Comparison of ENCODE assay signal across 25 mouse cellular contexts in the genomic region with DNA sequence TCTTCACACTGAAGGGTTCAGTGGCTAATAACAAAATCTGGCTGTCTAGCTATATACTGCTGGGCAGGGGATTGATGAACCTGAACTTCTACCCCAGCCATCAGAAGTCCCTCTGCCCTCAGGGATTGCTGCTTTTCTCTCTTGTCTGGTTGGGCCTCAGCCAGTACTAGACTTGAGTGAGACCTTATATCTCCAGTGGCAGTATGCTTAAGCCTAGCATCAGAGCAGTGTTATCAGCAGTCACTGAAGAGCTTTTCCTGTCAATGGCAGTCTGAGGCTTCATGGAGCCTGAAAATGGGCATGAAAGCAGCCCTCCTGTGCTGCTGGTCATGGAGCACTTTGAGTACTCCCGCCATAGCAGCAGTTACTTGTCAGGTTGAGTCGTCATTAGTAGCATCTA. TPM values are rescaled to one million over a fixed set of nuclear protein-coding genes. Genes with fewer than 3 reads are reported as not detected.
DNase-seq lines count a peak whose midpoint lies in the region; ATAC-seq lines count a peak whose summit lies in the region.
"Had no signal": no experiment of that assay in that cellular context is flagged by ENCODE, and none has a peak within 500 bp of the region (broad histone marks: within the 10 kb centered on the region; RNA-seq: fewer than 3 reads in every experiment).

No protein-coding gene starts in this region.

- 41% methylated on average over 2 of the region's 2 CpGs for WGBS in heart, embryonic 13.5 days
- WGBS in liver, embryonic 12.5 days (ENCODE audit: insufficient replicate concordance): 27% methylated on average over 2 of the region's 2 CpGs
- 86% methylated on average over 2 of the region's 2 CpGs for WGBS in midbrain, embryonic 15.5 days

- H3K4me2 ChIP-seq in heart, embryonic 13.5 days: no peak overlapping the region
- H3K4me2 ChIP-seq in liver, embryonic 12.5 days: no peak overlapping the region
- H3K4me2 ChIP-seq in midbrain, embryonic 15.5 days: no peak overlapping the region
- H3K4me2 ChIP-seq: embryonic facial prominence, embryonic 12.5 days; forebrain, embryonic 13.5 days; heart, embryonic 11.5 days had no signal

- peak overlapping the region; percentile 21 for H3K27ac ChIP-seq in heart, embryonic 13.5 days (replicated peaks)
- no peak overlapping the region for H3K27ac ChIP-seq in liver, embryonic 12.5 days
- H3K27ac ChIP-seq in midbrain, embryonic 15.5 days: no peak overlapping the region
- H3K27ac ChIP-seq: embryonic facial prominence, embryonic 12.5 days; forebrain, embryonic 13.5 days; gastrocnemius, adult 2 months; hindbrain, embryonic 10.5 days; layer of hippocampus, adult 2 months had no signal

- H3K4me3 ChIP-seq in heart, embryonic 13.5 days: no peak overlapping the region
- H3K4me3 ChIP-seq in liver, embryonic 12.5 days: no peak overlapping the region
- no peak overlapping the region for H3K4me3 ChIP-seq in midbrain, embryonic 15.5 days
- H3K4me3 ChIP-seq: embryonic facial prominence, embryonic 12.5 days; erythroblast, embryonic 14.5 days; forebrain, embryonic 13.5 days; gastrocnemius, adult 2 months; hindbrain, embryonic 10.5 days; layer of hippocampus, adult 2 months had no signal

- no peak overlapping the region for H3K9ac ChIP-seq in heart, embryonic 13.5 days
- no peak overlapping the region for H3K9ac ChIP-seq in liver, embryonic 12.5 days
- no peak overlapping the region for H3K9ac ChIP-seq in midbrain, embryonic 15.5 days
- H3K9ac ChIP-seq: embryonic facial prominence, embryonic 12.5 days; forebrain, embryonic 13.5 days had no signal

- H3K9me3 ChIP-seq in heart, embryonic 13.5 days: no peaks in the 10 kb centered on the region
- H3K9me3 ChIP-seq in liver, embryonic 12.5 days (replicated peaks): no peaks in the 10 kb centered on the region
- H3K9me3 ChIP-seq in midbrain, embryonic 15.5 days: no peaks in the 10 kb centered on the region
- H3K9me3 ChIP-seq: embryonic facial prominence, embryonic 12.5 days; forebrain, embryonic 13.5 days had no signal

- no peaks in the 10 kb centered on the region for H3K27me3 ChIP-seq in heart, embryonic 13.5 days (replicated peaks)
- H3K27me3 ChIP-seq in liver, embryonic 12.5 days (replicated peaks): no peaks in the 10 kb centered on the region
- no peaks in the 10 kb centered on the region for H3K27me3 ChIP-seq in midbrain, embryonic 15.5 days (replicated peaks)
- H3K27me3 ChIP-seq: embryonic facial prominence, embryonic 12.5 days; forebrain, embryonic 13.5 days had no signal

- intact Hi-C loops in heart, postnatal 14 days (cut with DNase I): no loop called here

- H3K4me1 ChIP-seq in heart, embryonic 13.5 days: peaks cover 52% of the 10 kb centered on the region
- H3K4me1 ChIP-seq in liver, embryonic 12.5 days: peaks cover 40% of the 10 kb centered on the region
- H3K4me1 ChIP-seq in midbrain, embryonic 15.5 days: peaks cover 6% of the 10 kb centered on the region; the same call in 1 of the 2 replicates

- 0 out of 2 replicates have a peak, but pooled peaks cover 6% of the 10 kb centered on the region for H3K36me3 ChIP-seq in heart, embryonic 13.5 days
- 0 out of 2 replicates have a peak, but pooled peaks cover 3% of the 10 kb centered on the region for H3K36me3 ChIP-seq in liver, embryonic 12.5 days
- no peaks in the 10 kb centered on the region for H3K36me3 ChIP-seq in midbrain, embryonic 15.5 days (replicated peaks)
- H3K36me3 ChIP-seq: embryonic facial prominence, embryonic 12.5 days had no signal

- DNase-seq in heart, postnatal 14 days: no peak
- no peak for DNase-seq in liver
- DNase-seq in lung, postnatal 25 days (ENCODE audit: low spot score): no peak
- DNase-seq: adrenal gland, adult 2 months; cerebellum, adult 11 months; cerebellum, postnatal 10 days; gastrocnemius, adult 2 months; kidney, adult 18-20 months; kidney, postnatal 25 days; lung, adult 18-20 months; lung, postnatal 10 days; right cerebral cortex, postnatal 4 days; thymus, adult 18-20 months; thymus, postnatal 36 days had no signal

- ATAC-seq in heart, embryonic 13.5 days (ENCODE audit: extremely low read depth, insufficient number of reproducible peaks, low FRiP score, low TSS enrichment): no peak
- peak; percentile 76 for ATAC-seq in liver, embryonic 12.5 days
- peak; percentile 35; the same call in 1 of the 2 replicates for ATAC-seq in erythroblast, adult 5-6 weeks (replicated peaks; ENCODE audit: low FRiP score, poor library complexity, severe bottlenecking)
- ATAC-seq in megakaryocyte progenitor cell, adult 5-6 weeks (replicated peaks; ENCODE audit: poor library complexity): peak; percentile 86
- ATAC-seq in midbrain, embryonic 15.5 days (replicated peaks): no peak
- ATAC-seq: forebrain, embryonic 13.5 days had no signal

RNA-seq across cellular contexts. Expression of gene Tbl1xr1, which starts 46.7 kb away (rescaled TPM):
- 10.5 and 15.5 TPM in 2 replicates for polyA plus RNA-seq in heart, embryonic 13.5 days (2015; fragmentation: Nextera tagmentation; extraction: Ambion mirVana)
- total RNA-seq in heart, postnatal 14 days (2021): 10 to 100 TPM; 66.3 to 70.0 TPM
- 12.0 and 12.2 TPM in 2 replicates for polyA plus RNA-seq in liver, embryonic 12.5 days (2016; fragmentation: Nextera tagmentation; extraction: Ambion mirVana)
- total RNA-seq in erythroblast, adult 5-6 weeks (2015; ENCODE audit: low replicate concordance): 22.3 and 24.0 TPM in 2 replicates
- total RNA-seq in erythroblast, adult 5-6 weeks (2017; ENCODE audit: low replicate concordance): 15.9 and 19.8 TPM in 2 replicates
- total RNA-seq in megakaryocyte progenitor cell, adult 5-6 weeks (2015): 84.0 and 107 TPM in 2 replicates
- total RNA-seq in megakaryocyte progenitor cell, adult 5-6 weeks (2017): 73.8 and 96.3 TPM in 2 replicates
- 16.1 and 16.2 TPM in 2 replicates for polyA plus RNA-seq in midbrain, embryonic 15.5 days (2015; fragmentation: Nextera tagmentation; extraction: Ambion mirVana)

Comparison
In these comparisons a context has a peak if more than half of its experiments do, and no peak if none do; other contexts are left out.
1. ATAC-seq: peak in liver, embryonic 12.5 days (single experiment), erythroblast, adult 5-6 weeks (single experiment) and megakaryocyte progenitor cell, adult 5-6 weeks (single experiment); none in heart, embryonic 13.5 days (single experiment) and midbrain, embryonic 15.5 days (single experiment).